Mouse (Mus musculus) liver, embryonic 14.5 days (tissue): ENCODE results near the gene Sema6c.

Source experiments
- CTCF ChIP-seq: IDR thresholded peaks from 2 replicates; pipeline ENCODE4 v1.5.1; 2016; ENCODE audit warnings: antibody characterized with exemption, low read depth, control low read depth
- EP300 ChIP-seq: IDR thresholded peaks from 2 replicates; pipeline ENCODE4 v1.6.1; 2016; ENCODE audit warnings: antibody characterized with exemption, low read depth

DNA sequence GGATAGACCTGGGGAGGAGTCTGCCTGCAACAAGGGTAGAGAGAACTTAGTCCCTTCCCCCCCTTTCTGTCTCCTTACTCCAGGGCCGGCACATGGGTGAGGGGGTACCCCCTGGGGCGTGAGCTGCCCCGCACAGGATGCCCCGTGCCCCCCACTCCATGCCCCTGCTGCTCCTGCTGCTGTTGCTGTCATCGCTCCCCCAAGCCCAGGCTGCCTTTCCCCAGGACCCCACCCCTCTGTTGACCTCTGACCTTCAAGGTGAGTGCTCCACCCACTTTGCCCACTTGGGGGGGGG, 3.9 kb downstream of the Sema6c start:
- TF ChIP-seq CTCF: no peak
- no peak for TF ChIP-seq EP300
